Mouse (Mus musculus) liver (tissue): ENCODE measurements around the gene Pgm3.

ENCODE experiments used
- DNase-seq: peaks from one replicate; pipeline ENCODE4 v3.0.0-alpha.2; 2020; ENCODE audit warnings: mixed read lengths

Gene Pgm3

DNA sequence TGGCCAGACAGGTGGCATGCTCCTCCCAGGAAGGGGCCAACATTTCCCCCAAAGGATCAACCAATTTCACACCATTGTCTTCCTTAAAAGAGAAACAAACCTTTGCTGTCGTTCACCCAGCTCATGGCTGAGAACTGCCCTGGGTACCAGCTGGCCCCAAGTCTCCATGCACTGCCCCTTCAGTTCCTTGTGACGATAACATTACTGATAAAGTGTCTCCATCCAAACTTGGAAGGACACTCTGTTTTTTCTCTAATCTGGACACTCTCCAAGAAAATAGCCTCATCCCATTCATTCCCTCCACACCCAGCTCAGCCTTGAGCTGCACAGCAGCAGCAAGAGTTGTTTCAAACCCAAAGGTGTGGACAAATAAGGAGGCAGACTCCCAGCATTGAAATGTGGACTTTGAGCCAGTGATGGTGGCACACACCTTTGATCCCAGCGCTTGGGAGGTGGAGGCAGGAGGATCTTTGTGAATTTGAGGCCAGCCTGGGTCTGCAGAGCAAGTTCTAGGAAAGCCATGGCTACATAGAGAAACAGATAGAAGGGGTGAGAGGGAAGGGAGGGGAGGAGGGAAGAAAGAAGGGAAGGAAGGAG is 2.2 kb downstream of the Pgm3 start:
- no peak for DNase-seq

DNA sequence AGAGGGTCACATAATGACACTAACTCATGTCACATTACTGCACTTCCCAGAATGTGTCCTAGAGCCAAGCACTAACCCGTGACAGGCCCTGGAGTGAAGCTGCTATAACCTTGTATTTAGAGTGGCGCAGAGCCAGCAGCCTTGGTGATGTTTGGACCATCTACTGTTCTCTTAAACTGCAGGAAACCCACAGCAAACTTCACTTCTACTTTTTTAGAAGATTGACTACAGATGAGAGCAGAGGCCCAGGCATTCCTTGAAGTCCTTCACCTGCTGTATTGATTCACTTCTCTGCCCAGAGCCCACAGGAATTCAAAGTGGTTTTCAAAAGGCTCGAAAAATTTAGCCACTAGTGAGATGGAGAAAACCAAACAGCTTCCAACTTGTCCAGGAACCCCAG is 11.1 kb downstream of the Pgm3 start:
- no peak for DNase-seq

DNA sequence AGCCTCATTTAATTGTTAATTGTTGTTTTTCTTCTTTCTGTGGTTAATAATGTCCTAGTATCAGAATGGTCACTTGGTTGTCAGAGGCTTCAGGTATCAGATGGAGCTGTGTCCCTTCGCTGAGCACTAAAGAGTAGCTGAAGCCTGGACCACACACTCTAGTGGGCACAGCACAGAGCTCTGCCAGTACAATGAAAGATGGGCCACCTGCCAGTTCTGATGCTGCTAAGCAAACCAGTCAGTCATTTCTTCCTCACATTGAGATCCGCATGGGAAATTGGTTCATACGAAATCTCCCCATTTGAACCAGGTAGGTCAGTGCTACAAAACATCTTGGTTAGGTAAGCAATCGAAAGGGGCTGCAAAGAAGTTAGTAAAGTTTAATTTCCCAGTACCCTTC is 17.0 kb downstream of the Pgm3 start:
- DNase-seq: no peak

DNA sequence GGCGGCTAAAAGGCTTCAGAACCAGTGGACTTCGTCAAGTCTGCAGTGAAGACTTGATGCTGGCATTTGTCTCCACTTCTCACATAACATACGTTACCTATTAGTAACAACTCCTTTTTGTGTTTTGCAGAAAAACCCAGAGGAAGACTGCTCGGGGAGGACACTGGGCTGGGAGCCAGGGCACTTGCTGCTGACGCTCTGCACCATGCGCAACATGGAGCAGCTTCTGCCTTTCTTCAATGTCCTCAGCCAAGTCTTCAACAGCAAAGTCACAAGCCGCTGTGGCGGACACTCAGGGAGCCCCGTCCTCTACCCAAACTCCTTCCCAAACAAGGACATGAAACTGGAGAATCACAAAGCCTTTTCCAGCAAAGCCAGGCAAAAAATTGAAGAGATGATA is 17.8 kb downstream of the Pgm3 start:
- no peak for DNase-seq

DNA sequence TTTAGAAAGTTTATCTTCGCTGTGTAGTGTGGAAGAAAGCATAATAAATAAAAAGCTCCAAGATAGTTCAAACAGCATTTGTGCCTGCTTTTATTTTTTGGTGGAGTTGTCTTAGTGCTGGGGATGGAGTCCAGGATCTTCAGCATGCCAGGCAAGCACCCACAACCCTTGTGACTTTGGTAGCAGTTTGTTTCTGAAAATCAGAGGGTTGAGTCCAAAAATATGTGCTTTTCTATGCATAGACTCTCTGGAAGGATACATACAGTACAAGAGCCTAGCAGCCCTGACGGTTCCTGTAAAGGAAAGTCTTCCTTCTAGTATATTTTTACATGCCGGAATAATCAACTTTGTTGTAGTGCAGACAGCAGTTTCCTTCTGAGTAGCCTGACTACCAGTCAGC is 20.9 kb downstream of the Pgm3 start:
- DNase-seq: no peak

DNA sequence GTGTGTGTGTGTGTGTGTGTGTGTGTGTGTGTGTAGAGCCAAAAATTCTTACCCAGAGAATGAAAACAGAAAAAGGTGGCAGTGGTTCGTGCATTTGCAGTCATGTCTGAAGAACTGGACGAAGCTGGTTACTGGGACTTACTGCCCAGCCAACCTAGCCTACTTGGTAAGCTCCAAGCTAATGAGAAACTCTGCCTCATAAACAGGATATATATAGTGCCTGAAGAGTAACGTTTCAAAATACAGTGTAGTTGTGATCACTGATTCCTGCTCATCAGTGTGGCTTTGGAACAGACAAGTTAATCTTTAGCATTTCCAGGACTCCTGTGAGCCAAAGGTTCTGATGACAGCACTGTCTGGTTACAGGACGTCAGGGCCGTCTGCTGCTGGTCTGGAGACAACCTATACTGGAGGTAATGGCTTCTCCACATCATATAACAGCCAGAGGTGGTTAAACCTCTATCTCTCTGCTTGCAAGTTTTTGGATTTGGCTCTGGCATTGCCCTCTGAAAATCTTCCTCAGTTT is 21.9 kb downstream of the Pgm3 start:
- DNase-seq: no peak

DNA sequence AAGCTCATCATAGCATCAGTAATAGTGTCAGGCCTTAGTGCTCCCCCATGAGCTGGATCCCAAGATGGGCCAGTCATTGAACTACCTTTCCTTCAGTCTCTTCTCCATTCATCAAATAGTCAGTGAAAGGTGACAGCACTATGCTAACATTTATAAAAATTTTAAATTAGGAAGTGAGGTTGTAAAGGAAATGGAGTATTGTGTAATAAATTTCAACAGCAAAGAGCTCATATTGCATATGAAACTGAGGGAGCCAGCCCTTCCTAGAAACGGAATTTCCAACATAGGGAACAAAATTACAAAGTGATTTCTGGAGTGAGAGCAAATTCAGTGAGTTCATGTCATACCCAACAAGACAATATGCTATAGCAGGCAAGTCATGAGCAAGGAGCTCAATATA is 27.1 kb downstream of the Pgm3 start:
- DNase-seq: no peak

DNA sequence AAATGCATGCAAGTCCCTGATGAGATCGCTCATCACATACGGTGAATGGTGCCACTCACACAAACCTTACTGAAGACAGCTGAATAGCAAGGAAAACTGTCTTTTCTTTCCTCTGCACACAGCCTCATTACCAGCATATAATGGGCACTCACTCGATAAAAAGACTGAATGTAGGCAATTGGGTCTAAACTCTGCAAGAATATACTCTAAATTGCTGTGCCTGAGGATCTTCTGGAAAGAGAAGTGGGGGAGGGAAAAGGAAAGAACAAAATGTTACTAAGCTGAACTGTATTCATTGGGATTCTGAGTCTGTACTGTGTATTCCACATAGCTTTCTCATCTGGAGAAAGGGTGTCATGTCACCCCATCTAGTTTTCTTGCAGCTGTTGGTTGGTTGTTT is 28.2 kb downstream of the Pgm3 start:
- no peak for DNase-seq

DNA sequence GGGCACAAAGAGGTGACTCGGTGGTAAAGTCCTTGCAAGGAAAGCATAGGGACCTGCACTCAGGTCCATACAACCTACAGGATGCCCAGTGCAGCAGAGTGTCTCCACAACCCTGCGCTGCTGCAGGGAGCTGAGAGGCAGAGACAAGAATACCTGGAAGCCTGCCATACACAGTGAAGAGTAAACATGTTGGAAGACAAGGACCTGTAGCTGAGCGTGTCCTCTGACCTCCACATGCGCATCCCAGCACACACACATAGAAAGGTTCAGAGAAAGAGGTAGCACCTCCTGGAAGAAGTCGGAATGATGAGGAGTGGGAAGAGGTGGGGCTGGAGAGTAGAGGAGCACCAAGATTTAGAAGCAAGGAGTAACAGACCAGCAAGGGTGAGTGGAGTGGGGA is 37.6 kb downstream of the Pgm3 start:
- no peak for DNase-seq

DNA sequence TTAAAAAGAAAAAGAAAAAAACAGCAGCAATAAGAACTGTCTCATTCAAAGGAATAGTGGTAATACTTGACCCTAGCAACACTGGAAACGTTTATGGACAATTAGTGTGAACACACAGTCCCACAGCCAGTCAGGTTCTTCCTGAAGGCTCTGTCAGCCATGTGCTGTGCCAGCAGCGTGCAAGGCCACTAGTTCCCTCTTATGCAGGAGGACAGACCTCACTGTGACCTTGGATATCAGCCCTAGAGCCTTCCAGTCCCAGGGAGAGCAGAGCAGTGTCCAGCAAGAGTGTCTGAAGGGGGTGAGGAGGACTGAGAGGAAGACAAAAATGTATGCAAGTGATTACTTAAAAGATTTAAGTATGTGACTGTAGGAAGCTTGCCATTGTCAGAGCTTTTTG is 46.0 kb downstream of the Pgm3 start:
- no peak for DNase-seq

DNA sequence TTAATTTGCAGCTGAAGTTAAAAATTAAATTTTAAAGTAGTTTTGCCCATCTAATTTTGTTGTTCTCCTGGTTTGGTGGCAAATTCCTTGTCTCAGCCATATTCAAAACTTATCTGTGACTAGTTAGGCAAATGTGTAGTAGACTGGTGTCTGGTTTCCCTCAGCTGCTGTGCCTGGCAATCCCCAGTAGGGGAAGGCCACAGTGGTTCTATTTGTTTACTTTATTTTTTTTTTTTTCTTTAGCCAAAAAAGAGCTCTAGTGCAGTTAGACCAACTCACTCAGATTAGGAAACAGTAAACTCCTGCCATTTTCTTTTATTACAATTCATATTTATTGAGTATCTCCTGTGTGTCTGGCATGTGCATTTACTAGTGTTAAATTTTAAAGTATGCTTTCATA is 49.3 kb downstream of the Pgm3 start:
- no peak for DNase-seq

DNA sequence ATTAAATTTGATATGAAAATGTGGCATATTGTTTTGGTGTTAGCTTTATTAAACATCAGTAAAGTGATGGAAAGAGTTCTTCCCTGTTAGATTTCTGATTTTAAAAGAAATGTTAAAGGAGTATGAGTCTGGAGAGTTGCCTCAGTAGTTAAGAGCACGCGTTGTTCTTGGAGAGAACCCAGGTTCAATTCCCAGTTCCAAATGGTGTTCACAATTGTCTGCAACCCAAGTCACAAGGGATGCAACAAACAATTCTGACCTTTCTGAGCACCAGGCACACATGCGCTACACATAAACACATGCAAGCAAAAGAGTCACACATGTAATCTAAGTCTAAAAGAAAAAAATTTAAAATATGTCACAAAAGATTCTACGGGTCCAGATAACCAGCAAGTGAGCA is 56.8 kb downstream of the Pgm3 start:
- no peak for DNase-seq

DNA sequence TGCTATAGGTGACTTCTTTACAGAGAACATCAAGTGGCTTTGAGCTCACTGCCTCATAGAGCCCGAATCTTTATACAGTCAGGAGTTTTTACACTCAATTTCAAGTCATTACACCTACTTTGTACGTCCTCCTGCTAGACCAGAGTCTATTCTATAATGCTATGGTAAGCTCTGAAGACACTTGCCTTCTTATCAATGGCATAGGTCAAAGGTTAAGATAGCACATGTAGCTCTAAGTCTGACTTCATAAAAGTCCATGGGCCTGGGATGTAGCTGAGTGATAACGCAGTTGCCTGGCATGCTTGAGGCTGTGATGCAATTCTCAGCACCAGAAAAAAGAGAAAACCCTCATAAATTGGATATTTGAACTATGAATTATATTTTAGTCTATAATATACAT is 57.3 kb downstream of the Pgm3 start:
- DNase-seq: no peak

DNA sequence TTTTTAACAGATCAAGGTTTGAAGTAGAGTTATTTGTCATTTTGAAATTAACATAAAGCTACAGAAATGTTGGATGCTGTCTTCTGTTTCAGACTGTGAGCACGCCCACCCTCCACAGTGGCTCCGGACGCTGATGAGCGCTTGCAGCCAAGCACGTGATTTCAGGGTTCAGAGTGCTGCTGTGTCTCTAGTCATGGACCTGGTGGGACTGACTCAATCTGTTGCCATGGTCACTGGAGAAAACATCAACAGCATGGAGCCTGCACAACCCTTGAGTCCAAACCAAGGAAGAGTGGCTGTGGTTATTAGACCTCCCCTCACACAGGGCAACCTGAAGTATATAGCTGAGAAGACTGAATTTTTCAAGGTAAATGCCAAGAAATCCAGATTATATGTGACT is 57.9 kb downstream of the Pgm3 start:
- no peak for DNase-seq

DNA sequence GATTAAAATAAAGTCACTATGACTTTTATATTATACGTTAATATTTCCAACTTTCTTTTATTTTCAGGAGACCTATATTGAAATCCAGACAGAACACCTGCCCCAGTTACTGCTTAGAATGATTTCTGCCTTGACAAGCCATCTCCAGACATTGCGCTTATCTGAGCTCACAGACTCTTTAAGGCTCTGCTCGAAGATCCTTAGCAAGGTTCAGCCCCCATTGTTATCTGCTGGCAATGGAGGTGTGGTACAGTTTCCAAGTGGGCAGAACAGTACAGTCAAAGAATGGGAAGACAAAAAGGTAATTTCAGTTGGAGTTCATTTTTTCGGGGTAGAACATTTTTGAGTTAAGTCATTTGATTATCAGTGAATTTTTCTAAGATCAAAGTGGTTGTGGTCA is 64.2 kb downstream of the Pgm3 start:
- peak; percentile 17 for DNase-seq
